Mouse (Mus musculus) spleen, adult 2 months (tissue): ENCODE measurements around the gene Tpm1.

Experiments
- CTCF ChIP-seq: fragments of 200-500 bp; IDR thresholded peaks from 2 replicates; pipeline ENCODE4 v1.5.1; 2011; ENCODE audit warnings: mild to moderate bottlenecking, inconsistent platforms; ENCODE audit not compliant: insufficient read depth, insufficient read length, insufficient replicate concordance; ENCODE audit errors: extremely low read depth
- POLR2A ChIP-seq: fragments of 200-500 bp; IDR thresholded peaks from 2 replicates; pipeline ENCODE4 v1.6.1; 2011; ENCODE audit warnings: low read depth, low read length, inconsistent platforms

- no peak for TF ChIP-seq POLR2A
- no peak for TF ChIP-seq CTCF
These were observed 630 bp upstream of the Tpm1 start for GRCm38 (mm10) chr9:67049836-67050235.
